Mouse (Mus musculus): Measurements from ENCODE around the gene Antxr1. TPM values are rescaled to one million over a fixed set of nuclear protein-coding genes. Genes with fewer than 3 reads are reported as not detected.

Gene Antxr1
- polyA plus RNA-seq, 1 experiment from 2014 or later: 3.8 TPM

- H3K36me3 ChIP-seq (ENCODE audit: control insufficient read depth, insufficient read depth): no peaks in the 10 kb centered on the region
- peaks cover 9% of the 10 kb centered on the region for H3K27me3 ChIP-seq (ENCODE audit: control insufficient read depth, insufficient read depth, low read length)
- H3K9ac ChIP-seq (ENCODE audit: low read length): peak overlapping the region; percentile 85
- peak overlapping the region; percentile 96 for H3K4me2 ChIP-seq (ENCODE audit: low read depth, low read length)
- no peaks in the 10 kb centered on the region for H3K9me3 ChIP-seq (replicated peaks; ENCODE audit: control insufficient read depth, low read length)
- WGBS: 28% methylated on average over 11 of the region's 11 CpGs
- no peak for ATAC-seq (replicated peaks; ENCODE audit: extremely low read depth, insufficient read depth, low FRiP score)
- peak overlapping the region; percentile 85 for H3K27ac ChIP-seq (ENCODE audit: low read length)
- H3K4me1 ChIP-seq (ENCODE audit: control insufficient read depth, insufficient read depth, low read length): peaks cover 4% of the 10 kb centered on the region; the same call in 1 of the 2 replicates
- peak overlapping the region; percentile 73 for H3K4me3 ChIP-seq (ENCODE audit: low read length)
These were observed 1.1 kb downstream of the Antxr1 start for GRCm38 (mm10) chr6:87334361-87335090.

DNA sequence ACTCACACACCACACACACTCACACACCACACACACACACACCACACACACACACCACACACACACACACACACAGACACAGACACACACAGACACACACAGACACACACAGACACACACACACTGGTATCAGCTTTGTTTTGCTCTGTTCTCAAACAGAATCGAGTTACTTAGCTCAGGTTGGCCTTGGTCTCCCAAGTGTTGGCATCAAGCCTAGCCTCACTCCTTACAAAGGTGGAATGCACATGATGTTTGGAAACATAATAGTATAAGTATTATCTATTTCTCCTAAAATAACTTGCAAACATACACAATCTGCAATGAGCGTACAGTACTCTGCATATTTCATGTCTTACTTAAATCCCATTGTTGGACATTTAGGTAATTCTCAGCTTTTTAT lies 3.2 kb downstream of the Antxr1 start:
- H3K9ac ChIP-seq (ENCODE audit: low read length): no peak overlapping the region
- no peak for ATAC-seq (replicated peaks; ENCODE audit: extremely low read depth, insufficient read depth, low FRiP score)
- 51% methylated on average over 2 of the region's 2 CpGs for WGBS
- no peaks in the 10 kb centered on the region for H3K9me3 ChIP-seq (replicated peaks; ENCODE audit: control insufficient read depth, low read length)
- H3K27ac ChIP-seq (ENCODE audit: low read length): no peak overlapping the region
- H3K27me3 ChIP-seq (ENCODE audit: control insufficient read depth, insufficient read depth, low read length): peaks cover 9% of the 10 kb centered on the region
- H3K4me2 ChIP-seq (ENCODE audit: low read depth, low read length): no peak overlapping the region
- peak overlapping the region; percentile 20 for H3K4me3 ChIP-seq (ENCODE audit: low read length)
- H3K4me1 ChIP-seq (ENCODE audit: control insufficient read depth, insufficient read depth, low read length): peaks cover 18% of the 10 kb centered on the region
- no peaks in the 10 kb centered on the region for H3K36me3 ChIP-seq (ENCODE audit: control insufficient read depth, insufficient read depth)

GRCm38 (mm10) chr6:87328265-87329173 lies 7.1 kb downstream of the Antxr1 start:
- WGBS: 48% methylated on average over 22 of the region's 22 CpGs
- peak overlapping the region; percentile 50; the same call in 1 of the 2 replicates for H3K27ac ChIP-seq (ENCODE audit: low read length)
- peaks cover 13% of the 10 kb centered on the region for H3K4me1 ChIP-seq (ENCODE audit: control insufficient read depth, insufficient read depth, low read length)
- H3K9ac ChIP-seq (ENCODE audit: low read length): no peak overlapping the region
- peak overlapping the region; percentile 16; the same call in 1 of the 2 replicates for H3K4me2 ChIP-seq (ENCODE audit: low read depth, low read length)
- no peaks in the 10 kb centered on the region for H3K9me3 ChIP-seq (replicated peaks; ENCODE audit: control insufficient read depth, low read length)
- ATAC-seq (replicated peaks; ENCODE audit: extremely low read depth, insufficient read depth, low FRiP score): 0 out of 2 replicates have a peak, but pooled peaks have one; percentile 28
- no peak overlapping the region for H3K4me3 ChIP-seq (ENCODE audit: low read length)
- 0 out of 2 replicates have a peak, but pooled peaks cover 2% of the 10 kb centered on the region for H3K27me3 ChIP-seq (ENCODE audit: control insufficient read depth, insufficient read depth, low read length)
- no peaks in the 10 kb centered on the region for H3K36me3 ChIP-seq (ENCODE audit: control insufficient read depth, insufficient read depth)

DNA sequence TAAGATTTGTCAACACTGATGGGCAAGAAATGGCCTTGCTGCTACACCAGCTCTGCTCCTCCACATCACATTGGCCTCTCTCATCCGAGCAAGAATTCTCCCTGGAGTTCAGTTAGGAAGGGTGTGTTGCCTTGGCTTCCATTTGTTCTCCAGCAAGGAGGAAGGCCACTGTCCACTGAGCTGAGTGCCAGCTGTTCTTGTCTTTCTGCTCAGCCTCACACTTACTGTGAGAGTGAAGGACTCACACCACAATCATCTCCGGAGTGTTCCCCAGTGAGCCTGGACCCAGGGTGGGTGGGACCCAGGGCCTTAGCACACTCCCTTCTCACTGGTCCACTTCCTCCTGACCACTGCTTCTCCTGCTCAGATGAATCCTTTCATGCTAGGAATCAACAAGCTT lies 8.7 kb downstream of the Antxr1 start:
- Histone ChIP-seq H3K4me3 (ENCODE audit: low read length) (no peak overlapping the region), H3K27me3 (ENCODE audit: control insufficient read depth, insufficient read depth, low read length) (no peaks in the 10 kb centered on the region), H3K4me1 (ENCODE audit: control insufficient read depth, insufficient read depth, low read length) (peaks cover 13% of the 10 kb centered on the region), H3K9ac (ENCODE audit: low read length) (no peak overlapping the region), H3K36me3 (ENCODE audit: control insufficient read depth, insufficient read depth) (no peaks in the 10 kb centered on the region), H3K4me2 (ENCODE audit: low read depth, low read length) (no peak overlapping the region), H3K9me3 (replicated peaks; ENCODE audit: control insufficient read depth, low read length) (no peaks in the 10 kb centered on the region), H3K27ac (ENCODE audit: low read length) (no peak overlapping the region)
- ATAC-seq (replicated peaks; ENCODE audit: extremely low read depth, insufficient read depth, low FRiP score): no peak
- WGBS: 79% methylated on average over 2 of the region's 2 CpGs

DNA sequence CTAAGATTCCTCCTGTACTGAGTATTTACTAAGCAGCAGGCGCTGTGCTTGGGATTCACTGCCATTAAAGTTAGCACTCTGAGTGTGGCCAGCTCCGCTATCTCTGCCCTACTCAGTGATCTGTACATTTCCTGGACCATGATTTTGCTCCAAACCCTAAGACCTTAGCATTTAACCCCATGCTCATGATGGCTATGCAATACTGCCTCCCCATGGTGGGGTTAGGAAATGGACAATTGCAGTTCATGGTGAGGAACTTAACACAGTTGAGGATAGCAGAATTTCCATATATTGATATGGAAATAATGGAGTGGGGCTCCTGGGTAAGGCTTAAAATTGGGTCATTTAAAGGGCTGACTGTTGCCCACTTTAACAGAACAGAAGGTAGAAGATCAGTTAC lies 12.2 kb downstream of the Antxr1 start:
- H3K27me3 ChIP-seq (ENCODE audit: control insufficient read depth, insufficient read depth, low read length): no peaks in the 10 kb centered on the region
- WGBS: 77% methylated on average over 2 of the region's 2 CpGs
- no peak overlapping the region for H3K4me3 ChIP-seq (ENCODE audit: low read length)
- H3K4me1 ChIP-seq (ENCODE audit: control insufficient read depth, insufficient read depth, low read length): peaks cover 4% of the 10 kb centered on the region; the same call in 1 of the 2 replicates
- H3K4me2 ChIP-seq (ENCODE audit: low read depth, low read length): no peak overlapping the region
- no peaks in the 10 kb centered on the region for H3K9me3 ChIP-seq (replicated peaks; ENCODE audit: control insufficient read depth, low read length)
- no peak for ATAC-seq (replicated peaks; ENCODE audit: extremely low read depth, insufficient read depth, low FRiP score)
- no peak overlapping the region for H3K9ac ChIP-seq (ENCODE audit: low read length)
- H3K36me3 ChIP-seq (ENCODE audit: control insufficient read depth, insufficient read depth): no peaks in the 10 kb centered on the region
- H3K27ac ChIP-seq (ENCODE audit: low read length): no peak overlapping the region

DNA sequence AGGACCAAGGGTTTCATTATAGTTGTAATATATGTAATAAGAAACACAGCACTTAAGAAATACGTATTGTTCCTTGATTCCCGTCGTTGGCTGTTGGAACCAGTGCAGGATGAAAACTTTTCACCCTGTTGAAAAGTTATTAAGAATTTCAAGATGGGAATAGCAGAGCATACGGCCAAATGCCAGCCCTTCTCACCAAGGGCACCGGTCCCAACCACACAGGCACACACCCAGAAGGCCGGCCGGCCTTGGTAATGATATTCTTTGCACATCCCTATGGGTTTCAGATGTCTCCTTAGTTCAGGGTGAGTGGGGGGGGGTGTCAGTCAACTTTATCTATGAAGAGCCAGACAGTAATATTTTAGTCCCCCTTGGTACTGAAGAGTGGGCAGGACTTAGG lies 17.0 kb downstream of the Antxr1 start:
- H3K27me3 ChIP-seq (ENCODE audit: control insufficient read depth, insufficient read depth, low read length): no peaks in the 10 kb centered on the region
- H3K36me3 ChIP-seq (ENCODE audit: control insufficient read depth, insufficient read depth): no peaks in the 10 kb centered on the region
- no peak overlapping the region for H3K9ac ChIP-seq (ENCODE audit: low read length)
- no peak overlapping the region for H3K4me3 ChIP-seq (ENCODE audit: low read length)
- 93% methylated on average over 7 of the region's 7 CpGs for WGBS
- H3K4me2 ChIP-seq (ENCODE audit: low read depth, low read length): no peak overlapping the region
- no peak overlapping the region for H3K27ac ChIP-seq (ENCODE audit: low read length)
- H3K4me1 ChIP-seq (ENCODE audit: control insufficient read depth, insufficient read depth, low read length): no peaks in the 10 kb centered on the region
- no peak for ATAC-seq (replicated peaks; ENCODE audit: extremely low read depth, insufficient read depth, low FRiP score)
- H3K9me3 ChIP-seq (replicated peaks; ENCODE audit: control insufficient read depth, low read length): no peaks in the 10 kb centered on the region

GRCm38 (mm10) chr6:87316966-87317365 lies 18.7 kb downstream of the Antxr1 start:
- Histone ChIP-seq H3K9ac (ENCODE audit: low read length) (no peak overlapping the region), H3K4me3 (ENCODE audit: low read length) (no peak overlapping the region), H3K4me1 (ENCODE audit: control insufficient read depth, insufficient read depth, low read length) (no peaks in the 10 kb centered on the region), H3K27me3 (ENCODE audit: control insufficient read depth, insufficient read depth, low read length) (no peaks in the 10 kb centered on the region), H3K4me2 (ENCODE audit: low read depth, low read length) (no peak overlapping the region), H3K27ac (ENCODE audit: low read length) (no peak overlapping the region), H3K9me3 (replicated peaks; ENCODE audit: control insufficient read depth, low read length) (no peaks in the 10 kb centered on the region), H3K36me3 (ENCODE audit: control insufficient read depth, insufficient read depth) (no peaks in the 10 kb centered on the region)
- ATAC-seq (replicated peaks; ENCODE audit: extremely low read depth, insufficient read depth, low FRiP score): no peak
- WGBS: 68% methylated on average over 8 of the region's 8 CpGs

GRCm38 (mm10) chr6:87312761-87313160 lies 22.9 kb downstream of the Antxr1 start:
- no peaks in the 10 kb centered on the region for H3K27me3 ChIP-seq (ENCODE audit: control insufficient read depth, insufficient read depth, low read length)
- H3K4me3 ChIP-seq (ENCODE audit: low read length): no peak overlapping the region
- H3K36me3 ChIP-seq (ENCODE audit: control insufficient read depth, insufficient read depth): peaks cover 2% of the 10 kb centered on the region
- H3K27ac ChIP-seq (ENCODE audit: low read length): no peak overlapping the region
- 74% methylated on average over 4 of the region's 4 CpGs for WGBS
- ATAC-seq (replicated peaks; ENCODE audit: extremely low read depth, insufficient read depth, low FRiP score): no peak
- no peak overlapping the region for H3K9ac ChIP-seq (ENCODE audit: low read length)
- no peaks in the 10 kb centered on the region for H3K9me3 ChIP-seq (replicated peaks; ENCODE audit: control insufficient read depth, low read length)
- no peak overlapping the region for H3K4me2 ChIP-seq (ENCODE audit: low read depth, low read length)
- no peaks in the 10 kb centered on the region for H3K4me1 ChIP-seq (ENCODE audit: control insufficient read depth, insufficient read depth, low read length)

DNA sequence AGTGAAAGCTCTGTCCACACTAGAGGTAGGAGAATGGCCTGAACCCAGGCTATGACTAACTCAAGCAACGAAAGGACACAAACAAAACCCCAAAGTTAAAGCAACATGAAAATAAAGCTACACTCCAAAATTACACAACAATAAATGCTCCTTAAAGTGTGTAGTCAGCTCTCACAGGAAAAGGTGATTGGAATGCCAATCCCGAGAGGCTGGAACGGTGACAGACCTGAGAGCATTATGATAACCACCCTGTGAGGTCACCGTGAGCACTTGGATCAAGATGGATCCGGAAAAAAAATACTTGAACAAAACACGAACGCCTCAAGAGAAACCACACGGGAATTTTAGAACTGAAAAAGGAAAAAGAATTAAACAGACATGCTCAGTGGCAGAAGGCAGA lies 31.1 kb downstream of the Antxr1 start:
- no peak overlapping the region for H3K9ac ChIP-seq (ENCODE audit: low read length)
- no peak overlapping the region for H3K27ac ChIP-seq (ENCODE audit: low read length)
- no peaks in the 10 kb centered on the region for H3K27me3 ChIP-seq (ENCODE audit: control insufficient read depth, insufficient read depth, low read length)
- no peak for ATAC-seq (replicated peaks; ENCODE audit: extremely low read depth, insufficient read depth, low FRiP score)
- H3K4me3 ChIP-seq (ENCODE audit: low read length): no peak overlapping the region
- H3K9me3 ChIP-seq (replicated peaks; ENCODE audit: control insufficient read depth, low read length): no peaks in the 10 kb centered on the region
- no peak overlapping the region for H3K4me2 ChIP-seq (ENCODE audit: low read depth, low read length)
- WGBS: 58% methylated on average over 8 of the region's 8 CpGs
- peaks cover 7% of the 10 kb centered on the region for H3K36me3 ChIP-seq (ENCODE audit: control insufficient read depth, insufficient read depth)
- no peaks in the 10 kb centered on the region for H3K4me1 ChIP-seq (ENCODE audit: control insufficient read depth, insufficient read depth, low read length)
